Mouse (Mus musculus): Measurements from ENCODE around the gene Evi2. TPM values are rescaled to one million over a fixed set of nuclear protein-coding genes. Genes with fewer than 3 reads are reported as not detected.
A peak's percentile ranks its signal among the peaks of the same experiment; 100 is the strongest.

The Evi2 gene
- polyA plus RNA-seq, 1 experiment from 2014 or later = 0.56 TPM

- no peak overlapping the region; the same call in 1 of the 2 replicates for H3K27ac ChIP-seq (ENCODE audit: low read length)
- no peaks in the 10 kb centered on the region for H3K36me3 ChIP-seq (ENCODE audit: insufficient read depth, low read length)
- H3K9me3 ChIP-seq (ENCODE audit: low read length) = no peaks in the 10 kb centered on the region
- H3K4me1 ChIP-seq (ENCODE audit: insufficient read depth, low read length) = peaks cover 10% of the 10 kb centered on the region
- WGBS = 72% methylated on average over 15 of the region's 15 CpGs
- H3K9ac ChIP-seq (replicated peaks; ENCODE audit: low read length) = no peak overlapping the region
- no peak overlapping the region for H3K4me3 ChIP-seq (ENCODE audit: low read length)
- H3K27me3 ChIP-seq (ENCODE audit: insufficient read depth, low read length) = no peaks in the 10 kb centered on the region
- no peak for ATAC-seq (ENCODE audit: low FRiP score, low TSS enrichment)
- H3K4me2 ChIP-seq (replicated peaks; ENCODE audit: low read depth, low read length) = no peak overlapping the region
Measured at GRCm38 (mm10) chr11:79527015-79527738, 3.2 kb downstream of the Evi2 start.

GRCm38 (mm10) chr11:79526549-79526948 is 3.8 kb downstream of the Evi2 start:
- H3K9ac ChIP-seq (replicated peaks; ENCODE audit: low read length) = no peak overlapping the region
- H3K4me3 ChIP-seq (ENCODE audit: low read length) = no peak overlapping the region
- H3K4me2 ChIP-seq (replicated peaks; ENCODE audit: low read depth, low read length) = no peak overlapping the region
- H3K9me3 ChIP-seq (ENCODE audit: low read length) = no peaks in the 10 kb centered on the region
- H3K27ac ChIP-seq (ENCODE audit: low read length) = no peak overlapping the region
- ATAC-seq (ENCODE audit: low FRiP score, low TSS enrichment) = no peak
- WGBS = 90% methylated on average over 3 of the region's 3 CpGs
- no peaks in the 10 kb centered on the region for H3K27me3 ChIP-seq (ENCODE audit: insufficient read depth, low read length)
- H3K36me3 ChIP-seq (ENCODE audit: insufficient read depth, low read length) = no peaks in the 10 kb centered on the region
- peaks cover 10% of the 10 kb centered on the region for H3K4me1 ChIP-seq (ENCODE audit: insufficient read depth, low read length)

- no peak overlapping the region for H3K27ac ChIP-seq (ENCODE audit: low read length)
- no peak overlapping the region for H3K9ac ChIP-seq (replicated peaks; ENCODE audit: low read length)
- peaks cover 10% of the 10 kb centered on the region for H3K4me1 ChIP-seq (ENCODE audit: insufficient read depth, low read length)
- H3K36me3 ChIP-seq (ENCODE audit: insufficient read depth, low read length) = no peaks in the 10 kb centered on the region
- 36% methylated on average over 1 of the region's 1 CpGs for WGBS
- H3K27me3 ChIP-seq (ENCODE audit: insufficient read depth, low read length) = no peaks in the 10 kb centered on the region
- ATAC-seq (ENCODE audit: low FRiP score, low TSS enrichment) = peak; percentile 35; the same call in 1 of the 2 replicates
- no peak overlapping the region for H3K4me3 ChIP-seq (ENCODE audit: low read length)
- no peak overlapping the region for H3K4me2 ChIP-seq (replicated peaks; ENCODE audit: low read depth, low read length)
- H3K9me3 ChIP-seq (ENCODE audit: low read length) = no peaks in the 10 kb centered on the region
Measured at GRCm38 (mm10) chr11:79524310-79524575, 6.1 kb downstream of the Evi2 start.

- H3K36me3 ChIP-seq (ENCODE audit: insufficient read depth, low read length) = no peaks in the 10 kb centered on the region
- no peak within 1 kb of the TSS for H3K4me3 ChIP-seq (ENCODE audit: low read length)
- H3K9ac ChIP-seq (replicated peaks; ENCODE audit: low read length) = 0 out of 2 replicates have a peak within 1 kb of the TSS, but pooled peaks have one; percentile 11
- H3K9me3 ChIP-seq (ENCODE audit: low read length) = no peaks in the 10 kb centered on the region
- H3K27ac ChIP-seq (ENCODE audit: low read length) = 0 out of 2 replicates have a peak within 1 kb of the TSS, but pooled peaks have one; percentile 53
- peaks cover 10% of the 10 kb centered on the region for H3K4me1 ChIP-seq (ENCODE audit: insufficient read depth, low read length)
- ATAC-seq (ENCODE audit: low FRiP score, low TSS enrichment) = no peak
- H3K4me2 ChIP-seq (replicated peaks; ENCODE audit: low read depth, low read length) = 0 out of 2 replicates have a peak within 1 kb of the TSS, but pooled peaks have one; percentile 7
- no peaks in the 10 kb centered on the region for H3K27me3 ChIP-seq (ENCODE audit: insufficient read depth, low read length)
- WGBS = 34% methylated on average over 10 of the region's 10 CpGs
Measured at GRCm38 (mm10) chr11:79523560-79524309, 6.7 kb downstream of the Evi2 start, which contains the start of gene Evi2b. Evi2b (minus strand) TSS chr11:79523762.

- Histone ChIP-seq H3K27me3 (ENCODE audit: insufficient read depth, low read length) (no peaks in the 10 kb centered on the region), H3K9ac (replicated peaks; ENCODE audit: low read length) (no peak overlapping the region), H3K9me3 (ENCODE audit: low read length) (no peaks in the 10 kb centered on the region), H3K4me1 (ENCODE audit: insufficient read depth, low read length) (peaks cover 10% of the 10 kb centered on the region), H3K27ac (ENCODE audit: low read length) (no peak overlapping the region), H3K36me3 (ENCODE audit: insufficient read depth, low read length) (no peaks in the 10 kb centered on the region), H3K4me2 (replicated peaks; ENCODE audit: low read depth, low read length) (no peak overlapping the region), H3K4me3 (ENCODE audit: low read length) (no peak overlapping the region)
- ATAC-seq (ENCODE audit: low FRiP score, low TSS enrichment) = no peak
- WGBS = 72% methylated on average over 1 of the region's 1 CpGs
Measured at GRCm38 (mm10) chr11:79522944-79523343, 7.4 kb downstream of the Evi2 start.

- H3K4me1 ChIP-seq (ENCODE audit: insufficient read depth, low read length) = peaks cover 10% of the 10 kb centered on the region
- no peak overlapping the region for H3K9ac ChIP-seq (replicated peaks; ENCODE audit: low read length)
- H3K9me3 ChIP-seq (ENCODE audit: low read length) = no peaks in the 10 kb centered on the region
- no peaks in the 10 kb centered on the region for H3K27me3 ChIP-seq (ENCODE audit: insufficient read depth, low read length)
- ATAC-seq (ENCODE audit: low FRiP score, low TSS enrichment) = no peak
- no peak overlapping the region for H3K4me2 ChIP-seq (replicated peaks; ENCODE audit: low read depth, low read length)
- H3K36me3 ChIP-seq (ENCODE audit: insufficient read depth, low read length) = no peaks in the 10 kb centered on the region
- no peak overlapping the region for H3K4me3 ChIP-seq (ENCODE audit: low read length)
- no peak overlapping the region for H3K27ac ChIP-seq (ENCODE audit: low read length)
Measured at GRCm38 (mm10) chr11:79521930-79522329, 8.5 kb downstream of the Evi2 start.

- ATAC-seq (ENCODE audit: low FRiP score, low TSS enrichment) = no peak
- no peaks in the 10 kb centered on the region for H3K36me3 ChIP-seq (ENCODE audit: insufficient read depth, low read length)
- H3K4me2 ChIP-seq (replicated peaks; ENCODE audit: low read depth, low read length) = no peak overlapping the region
- peaks cover 7% of the 10 kb centered on the region for H3K4me1 ChIP-seq (ENCODE audit: insufficient read depth, low read length)
- no peak overlapping the region for H3K4me3 ChIP-seq (ENCODE audit: low read length)
- no peak overlapping the region for H3K9ac ChIP-seq (replicated peaks; ENCODE audit: low read length)
- H3K9me3 ChIP-seq (ENCODE audit: low read length) = no peaks in the 10 kb centered on the region
- no peak overlapping the region for H3K27ac ChIP-seq (ENCODE audit: low read length)
- H3K27me3 ChIP-seq (ENCODE audit: insufficient read depth, low read length) = no peaks in the 10 kb centered on the region
Measured at GRCm38 (mm10) chr11:79520772-79521171, 9.6 kb downstream of the Evi2 start.

- Histone ChIP-seq H3K4me2 (replicated peaks; ENCODE audit: low read depth, low read length) (no peak overlapping the region), H3K36me3 (ENCODE audit: insufficient read depth, low read length) (no peaks in the 10 kb centered on the region), H3K27ac (ENCODE audit: low read length) (no peak overlapping the region), H3K4me3 (ENCODE audit: low read length) (no peak overlapping the region), H3K9me3 (ENCODE audit: low read length) (no peaks in the 10 kb centered on the region), H3K27me3 (ENCODE audit: insufficient read depth, low read length) (no peaks in the 10 kb centered on the region), H3K9ac (replicated peaks; ENCODE audit: low read length) (no peak overlapping the region), H3K4me1 (ENCODE audit: insufficient read depth, low read length) (peaks cover 7% of the 10 kb centered on the region)
- 62% methylated on average over 1 of the region's 1 CpGs for WGBS
- ATAC-seq (ENCODE audit: low FRiP score, low TSS enrichment) = no peak
Measured at GRCm38 (mm10) chr11:79519878-79520291, 10.5 kb downstream of the Evi2 start.

GRCm38 (mm10) chr11:79519299-79519698 is 11.1 kb downstream of the Evi2 start:
- 85% methylated on average over 6 of the region's 6 CpGs for WGBS
- H3K4me1 ChIP-seq (ENCODE audit: insufficient read depth, low read length) = peaks cover 7% of the 10 kb centered on the region
- H3K36me3 ChIP-seq (ENCODE audit: insufficient read depth, low read length) = no peaks in the 10 kb centered on the region
- no peak overlapping the region for H3K27ac ChIP-seq (ENCODE audit: low read length)
- no peaks in the 10 kb centered on the region for H3K27me3 ChIP-seq (ENCODE audit: insufficient read depth, low read length)
- H3K9ac ChIP-seq (replicated peaks; ENCODE audit: low read length) = no peak overlapping the region
- no peak overlapping the region for H3K4me2 ChIP-seq (replicated peaks; ENCODE audit: low read depth, low read length)
- no peaks in the 10 kb centered on the region for H3K9me3 ChIP-seq (ENCODE audit: low read length)
- ATAC-seq (ENCODE audit: low FRiP score, low TSS enrichment) = no peak
- no peak overlapping the region for H3K4me3 ChIP-seq (ENCODE audit: low read length)

- no peak overlapping the region for H3K9ac ChIP-seq (replicated peaks; ENCODE audit: low read length)
- H3K4me3 ChIP-seq (ENCODE audit: low read length) = no peak overlapping the region
- no peak for ATAC-seq (ENCODE audit: low FRiP score, low TSS enrichment)
- no peak overlapping the region for H3K27ac ChIP-seq (ENCODE audit: low read length)
- H3K9me3 ChIP-seq (ENCODE audit: low read length) = no peaks in the 10 kb centered on the region
- no peaks in the 10 kb centered on the region for H3K4me1 ChIP-seq (ENCODE audit: insufficient read depth, low read length)
- WGBS = 97% methylated on average over 2 of the region's 2 CpGs
- H3K27me3 ChIP-seq (ENCODE audit: insufficient read depth, low read length) = no peaks in the 10 kb centered on the region
- H3K4me2 ChIP-seq (replicated peaks; ENCODE audit: low read depth, low read length) = no peak overlapping the region
- no peaks in the 10 kb centered on the region for H3K36me3 ChIP-seq (ENCODE audit: insufficient read depth, low read length)
Measured at GRCm38 (mm10) chr11:79515798-79516197, 14.6 kb downstream of the Evi2 start.

Data from kidney, embryonic 16.5 days (tissue).